Mouse (Mus musculus) heart, embryonic 12.5 days (tissue): Measurements from ENCODE around the gene Borcs6. TPM values are rescaled to one million over a fixed set of nuclear protein-coding genes. Genes with fewer than 3 reads are reported as not detected.

Source experiments
- ATAC-seq: fragments of 200-750 bp; cut with Nextera tagmentation; 2 replicates; pipeline ENCODE4 v1.8.0; 2017; ENCODE audit warnings: moderate TSS enrichment, moderate library complexity; ENCODE audit not compliant: insufficient number of reproducible peaks, low FRiP score
- H3K27ac ChIP-seq: fragments of 300-500 bp; sonication (generic); 2 replicates; pipeline ENCODE4 v1.5.1; 2016; ENCODE audit warnings: mild to moderate bottlenecking, moderate library complexity; ENCODE audit not compliant: poor library complexity, severe bottlenecking
- H3K27me3 ChIP-seq: fragments of 300-500 bp; sonication (generic); replicated peaks from 2 replicates; pipeline ENCODE4 v1.6.1; 2016; ENCODE audit warnings: mild to moderate bottlenecking, moderate library complexity
- H3K36me3 ChIP-seq: fragments of 300-500 bp; sonication (generic); 2 replicates; pipeline ENCODE4 v1.6.1; 2016; ENCODE audit warnings: mild to moderate bottlenecking, moderate library complexity
- H3K4me1 ChIP-seq: fragments of 300-500 bp; sonication (generic); replicated peaks from 2 replicates; pipeline ENCODE4 v1.6.1; 2016; ENCODE audit warnings: mild to moderate bottlenecking
- H3K4me2 ChIP-seq: fragments of 300-500 bp; sonication (generic); 2 replicates; pipeline ENCODE4 v1.6.1; 2016; ENCODE audit warnings: mild to moderate bottlenecking, moderate library complexity
- H3K4me3 ChIP-seq: fragments of 300-500 bp; sonication (generic); 2 replicates; pipeline ENCODE4 v1.5.1; 2016; ENCODE audit warnings: mild to moderate bottlenecking
- H3K9ac ChIP-seq: fragments of 300-500 bp; sonication (generic); 2 replicates; pipeline ENCODE4 v1.6.1; 2016; ENCODE audit warnings: mild to moderate bottlenecking, moderate library complexity
- H3K9me3 ChIP-seq: fragments of 300-500 bp; sonication (generic); replicated peaks from 2 replicates; pipeline ENCODE4 v1.6.1; 2016; ENCODE audit warnings: mild to moderate bottlenecking, moderate library complexity
- WGBS: fragments of 180-500 bp; shearing (Covaris S2); methylation state at CpG from one replicate; pipeline ENCODE4 v1.1.7; 2016; 5-methylcytosine and 5-hydroxymethylcytosine counted together
- polyA plus RNA-seq: library from polyadenylated mRNA; unstranded; fragments of >200 nt; fragmentation: Nextera tagmentation; extraction: Ambion mirVana; gene quantifications from 2 replicates; pipeline ENCODE4 v1.2.1, GENCODE M21; 2016

Gene Borcs6
- polyA plus RNA-seq, 1 experiment from 2014 or later: 10.7 TPM

DNA sequence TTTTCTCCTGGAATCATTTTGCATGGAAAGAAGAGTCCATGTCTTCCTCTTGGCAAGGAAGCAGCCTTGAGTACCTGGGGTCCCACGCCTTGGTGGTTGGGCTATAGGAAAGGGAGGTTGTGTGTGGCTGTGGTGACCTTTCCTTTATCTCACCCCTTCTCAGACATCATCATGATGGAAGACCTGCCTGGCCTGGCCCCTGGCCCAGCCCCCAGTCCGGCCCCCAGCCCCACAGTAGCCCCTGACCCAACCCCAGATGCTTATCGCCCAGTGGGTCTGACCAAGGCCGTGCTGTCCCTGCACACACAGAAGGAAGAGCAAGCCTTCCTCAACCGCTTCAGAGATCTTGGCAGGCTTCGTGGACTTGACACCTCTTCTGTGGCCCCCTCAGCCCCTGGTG lies 45.7 kb downstream of the Borcs6 start:
- Histone ChIP-seq H3K27me3 (no peaks in the 10 kb centered on the region), H3K4me3 (no peak overlapping the region), H3K9ac (no peak overlapping the region), H3K36me3 (peaks cover 92% of the 10 kb centered on the region), H3K4me2 (no peak overlapping the region), H3K9me3 (no peaks in the 10 kb centered on the region), H3K4me1 (peaks cover 17% of the 10 kb centered on the region), H3K27ac (no peak overlapping the region)
- WGBS: 82% methylated on average over 6 of the region's 6 CpGs
- ATAC-seq: no peak

DNA sequence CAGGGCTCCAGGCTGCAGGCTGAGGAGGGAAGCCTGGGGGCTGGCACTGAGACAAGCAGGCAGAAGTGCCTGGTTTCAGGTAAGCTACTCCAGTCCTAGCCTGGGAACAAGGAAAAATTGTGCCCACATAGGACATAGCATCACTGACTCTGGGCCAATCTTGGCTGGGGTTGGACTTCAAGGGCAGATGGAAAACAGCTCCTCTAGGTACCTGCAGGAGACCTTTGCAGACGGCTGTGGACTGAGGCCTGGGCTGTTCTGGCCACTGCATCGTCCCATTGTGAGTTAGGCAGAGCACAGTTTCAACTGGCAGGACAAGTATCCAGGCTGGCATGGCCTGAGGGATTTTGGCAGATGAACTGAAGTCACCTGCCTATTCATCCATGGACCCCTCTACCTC lies 46.3 kb downstream of the Borcs6 start:
- peaks cover 89% of the 10 kb centered on the region for H3K36me3 ChIP-seq
- no peak for ATAC-seq

DNA sequence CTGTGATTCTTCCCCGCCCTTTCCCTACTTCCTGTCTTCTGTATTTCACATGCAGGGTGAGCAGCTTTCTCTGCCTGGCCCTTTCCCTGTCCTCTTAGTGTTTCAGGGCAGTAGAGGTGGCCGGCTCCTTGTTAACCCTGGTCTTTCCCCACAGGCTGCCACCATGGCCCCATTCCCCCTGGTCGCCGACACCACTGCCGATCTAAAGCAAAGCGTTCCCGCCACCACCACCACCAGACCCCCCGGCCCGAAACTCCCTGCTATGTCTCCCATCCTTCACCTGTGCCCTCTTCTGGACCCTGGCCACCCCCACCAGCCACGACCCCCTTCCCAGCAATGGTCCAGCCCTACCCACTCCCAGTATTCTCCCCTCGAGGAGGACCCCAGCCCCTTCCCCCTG lies 46.8 kb downstream of the Borcs6 start:
- no peak overlapping the region for H3K4me2 ChIP-seq
- H3K27me3 ChIP-seq: no peaks in the 10 kb centered on the region
- H3K36me3 ChIP-seq: peaks cover 84% of the 10 kb centered on the region
- no peak overlapping the region for H3K9ac ChIP-seq
- H3K9me3 ChIP-seq: no peaks in the 10 kb centered on the region
- 90% methylated on average over 11 of the region's 11 CpGs for WGBS
- ATAC-seq: no peak
- H3K4me1 ChIP-seq: peaks cover 7% of the 10 kb centered on the region
- no peak overlapping the region for H3K4me3 ChIP-seq
- no peak overlapping the region for H3K27ac ChIP-seq

More for the DNA sequence above, 46.3 kb downstream of the Borcs6 start:
- Histone ChIP-seq H3K9ac (no peak overlapping the region), H3K9me3 (no peaks in the 10 kb centered on the region), H3K27me3 (no peaks in the 10 kb centered on the region), H3K27ac (no peak overlapping the region), H3K4me2 (no peak overlapping the region), H3K4me3 (no peak overlapping the region), H3K4me1 (peaks cover 11% of the 10 kb centered on the region)
- 85% methylated on average over 2 of the region's 2 CpGs for WGBS

DNA sequence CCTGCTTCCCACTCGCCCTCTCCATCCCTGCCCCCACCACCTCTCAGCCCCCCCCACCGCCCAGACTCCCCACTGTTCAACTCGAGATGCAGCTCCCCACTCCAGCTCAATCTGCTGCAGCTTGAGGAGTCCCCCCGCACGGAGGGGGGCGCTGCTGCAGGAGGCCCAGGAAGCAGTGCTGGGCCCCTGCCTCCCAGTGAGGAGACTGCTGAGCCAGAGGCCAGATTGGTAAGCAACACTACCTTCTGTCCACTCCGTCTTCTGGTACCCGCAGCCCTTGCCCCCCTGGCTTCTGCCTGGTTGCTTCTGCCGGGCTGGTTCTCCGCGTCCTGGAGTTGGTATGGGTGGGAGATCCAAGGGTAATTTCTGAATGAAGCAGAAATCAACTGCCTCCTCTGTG lies 47.3 kb downstream of the Borcs6 start:
- WGBS: 84% methylated on average over 11 of the region's 11 CpGs
- H3K36me3 ChIP-seq: peaks cover 78% of the 10 kb centered on the region
- H3K9me3 ChIP-seq: no peaks in the 10 kb centered on the region

GRCm38 (mm10) chr11:69107676-69108075 lies 48.2 kb downstream of the Borcs6 start:
- no peak for ATAC-seq
- H3K4me1 ChIP-seq: peaks cover 19% of the 10 kb centered on the region
- peaks cover 70% of the 10 kb centered on the region for H3K36me3 ChIP-seq
- no peaks in the 10 kb centered on the region for H3K27me3 ChIP-seq
- no peak overlapping the region for H3K4me2 ChIP-seq
- no peak overlapping the region for H3K9ac ChIP-seq
- H3K9me3 ChIP-seq: no peaks in the 10 kb centered on the region
- no peak overlapping the region for H3K4me3 ChIP-seq
- WGBS: 82% methylated on average over 11 of the region's 11 CpGs
- no peak overlapping the region for H3K27ac ChIP-seq

More for the DNA sequence above, 47.3 kb downstream of the Borcs6 start:
- Histone ChIP-seq H3K9ac (no peak overlapping the region), H3K27me3 (no peaks in the 10 kb centered on the region), H3K4me2 (no peak overlapping the region), H3K27ac (no peak overlapping the region), H3K4me1 (peaks cover 13% of the 10 kb centered on the region), H3K4me3 (no peak overlapping the region)
- no peak for ATAC-seq

GRCm38 (mm10) chr11:69108223-69108622 lies 48.7 kb downstream of the Borcs6 start:
- no peaks in the 10 kb centered on the region for H3K9me3 ChIP-seq
- 90% methylated on average over 9 of the region's 9 CpGs for WGBS

DNA sequence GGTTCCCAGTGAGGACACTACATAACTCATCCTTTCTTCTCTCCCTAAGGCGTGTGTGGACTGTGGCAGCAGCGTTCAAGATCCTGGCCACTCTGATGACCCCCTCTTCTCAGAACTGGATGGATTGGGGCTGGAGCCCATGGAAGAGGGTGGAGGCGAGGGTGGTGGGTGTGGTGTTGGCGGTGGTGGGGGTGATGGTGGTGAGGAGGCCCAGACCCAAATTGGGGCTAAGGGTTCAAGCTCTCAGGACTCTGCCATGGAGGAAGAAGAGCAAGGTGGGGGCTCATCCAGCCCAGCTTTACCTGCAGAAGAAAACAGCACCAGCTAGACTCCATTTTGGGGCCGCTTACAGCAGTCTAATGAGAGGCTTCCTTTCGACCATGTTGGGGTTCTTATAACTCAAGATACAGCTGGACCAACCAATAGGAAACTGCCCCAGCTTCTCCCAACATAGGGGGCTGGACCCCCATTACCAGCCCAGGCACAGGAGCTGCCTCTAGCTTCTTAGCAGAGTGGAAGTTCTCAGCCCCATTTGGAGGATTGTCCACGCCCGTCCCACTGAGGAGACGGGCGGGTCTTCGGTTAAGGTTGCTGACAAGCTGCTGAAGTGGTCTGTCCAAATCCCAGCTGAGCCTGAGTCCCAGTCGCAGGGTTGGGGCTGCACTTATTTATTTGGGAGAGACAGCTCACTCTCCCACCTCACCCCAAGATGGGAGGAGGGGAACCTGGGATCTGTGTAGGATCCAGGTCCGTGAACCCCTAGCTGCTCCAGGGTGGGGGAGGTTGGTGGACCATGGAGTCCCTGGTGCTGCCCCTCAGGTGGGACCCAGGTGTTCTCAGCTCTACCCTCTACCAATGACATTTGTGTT lies 49.7 kb downstream of the Borcs6 start:
- H3K36me3 ChIP-seq: peaks cover 54% of the 10 kb centered on the region
- 75% methylated on average over 13 of the region's 13 CpGs for WGBS
- no peak for ATAC-seq
- no peak overlapping the region for H3K4me2 ChIP-seq
- H3K27me3 ChIP-seq: no peaks in the 10 kb centered on the region
- H3K4me3 ChIP-seq: no peak overlapping the region
- H3K9ac ChIP-seq: no peak overlapping the region
- H3K9me3 ChIP-seq: no peaks in the 10 kb centered on the region
- H3K4me1 ChIP-seq: peaks cover 19% of the 10 kb centered on the region
- H3K27ac ChIP-seq: no peak overlapping the region

More at GRCm38 (mm10) chr11:69108223-69108622, 48.7 kb downstream of the Borcs6 start:
- Histone ChIP-seq H3K36me3 (peaks cover 64% of the 10 kb centered on the region), H3K4me1 (peaks cover 19% of the 10 kb centered on the region), H3K27me3 (no peaks in the 10 kb centered on the region), H3K4me3 (no peak overlapping the region), H3K4me2 (no peak overlapping the region), H3K27ac (no peak overlapping the region), H3K9ac (no peak overlapping the region)
- ATAC-seq: no peak

- WGBS: 1% methylated on average over 30 of the region's 30 CpGs
- ATAC-seq: peak; percentile 80; the same call in 1 of the 2 replicates
- Histone ChIP-seq H3K9me3 (no peaks in the 10 kb centered on the region), H3K4me2 (peak overlapping the region; percentile 60), H3K4me1 (peaks cover 19% of the 10 kb centered on the region), H3K36me3 (peaks cover 42% of the 10 kb centered on the region), H3K9ac (peak overlapping the region; percentile 66), H3K27ac (peak overlapping the region; percentile 70), H3K4me3 (peak overlapping the region; percentile 56), H3K27me3 (no peaks in the 10 kb centered on the region)
Measured at GRCm38 (mm10) chr11:69110319-69111046, 51.0 kb downstream of the Borcs6 start.

Other genes with a start within 250 kb of the Borcs6 start
- gene Ndel1, start 187.9 kb upstream of the Borcs6 start, polyA plus RNA-seq: 62.7 and 67.0 TPM in 2 replicates
- gene Rnf222, start 171.2 kb upstream of the Borcs6 start, polyA plus RNA-seq: 0.17 TPM in 1 of 2 replicates, not detected in the other
- 640 and 666 TPM in 2 replicates for gene Rpl26, start 158.1 kb upstream of the Borcs6 start, polyA plus RNA-seq
- gene Odf4, start 132.6 kb upstream of the Borcs6 start, polyA plus RNA-seq: not detected in 2 replicates
- 13.3 TPM in 2 replicates for gene Arhgef15, start 102.2 kb upstream of the Borcs6 start, polyA plus RNA-seq
- 1.4 and 2.2 TPM in 2 replicates for gene Slc25a35, start 91.6 kb upstream of the Borcs6 start, polyA plus RNA-seq
- 64.3 and 67.5 TPM in 2 replicates for gene Rangrf, start 84.5 kb upstream of the Borcs6 start, polyA plus RNA-seq
- gene Pfas, start 51.3 kb upstream of the Borcs6 start, polyA plus RNA-seq: 20.7 and 21.5 TPM in 2 replicates
- gene Ctc1, start 43.8 kb upstream of the Borcs6 start, polyA plus RNA-seq: 60.8 and 62.7 TPM in 2 replicates
- 79.4 and 85.9 TPM in 2 replicates for gene Aurkb, start 14.1 kb upstream of the Borcs6 start, polyA plus RNA-seq
- 30.6 and 31.5 TPM in 2 replicates for gene Tmem107, start 11.1 kb downstream of the Borcs6 start, polyA plus RNA-seq
- 97.2 and 100 TPM in 2 replicates for gene Vamp2, start 28.8 kb downstream of the Borcs6 start, polyA plus RNA-seq
- gene Per1, start 35.5 kb downstream of the Borcs6 start, polyA plus RNA-seq: 9.4 and 9.8 TPM in 2 replicates
- 0.70 and 0.81 TPM in 2 replicates for gene Hes7, start 60.7 kb downstream of the Borcs6 start, polyA plus RNA-seq
- gene 9130213A22Rik, start 62.9 kb downstream of the Borcs6 start, polyA plus RNA-seq: 0.42 and 0.65 TPM in 2 replicates
- 0.17 and 0.54 TPM in 2 replicates for gene Aloxe3, start 66.2 kb downstream of the Borcs6 start, polyA plus RNA-seq
- gene Alox12b, start 97.3 kb downstream of the Borcs6 start, polyA plus RNA-seq: not detected in 2 replicates
- gene Alox8, start 138.1 kb downstream of the Borcs6 start, polyA plus RNA-seq: 1.2 and 1.4 TPM in 2 replicates
- gene Gucy2e, start 177.3 kb downstream of the Borcs6 start, polyA plus RNA-seq: 0.15 and 0.17 TPM in 2 replicates